Mouse (Mus musculus) C2C12 (cell line): ENCODE data around the gene Hoxa7.

Source experiments
- CTCF ChIP-seq: IDR thresholded peaks from one replicate; pipeline ENCODE4 v1.5.1; 2011; ENCODE audit not compliant: control insufficient read depth, insufficient read depth, insufficient read length
- FOSL1 ChIP-seq: IDR thresholded peaks from one replicate; pipeline ENCODE4 v1.8.0; 2011; ENCODE audit warnings: mild to moderate bottlenecking, low read length; ENCODE audit not compliant: poor library complexity, insufficient read depth, severe bottlenecking
- MYOD1 ChIP-seq: IDR thresholded peaks from one replicate; pipeline ENCODE4 v1.6.1; 2011; ENCODE audit warnings: low read depth; ENCODE audit not compliant: control insufficient read depth, insufficient read length
- USF1 ChIP-seq: IDR thresholded peaks from one replicate; pipeline ENCODE4 v1.6.1; 2011; ENCODE audit warnings: low read depth, mild to moderate bottlenecking, control low read depth, moderate library complexity

- TF ChIP-seq CTCF (no peak), USF1 (no peak), FOSL1 (no peak), MYOD1 (no peak)
Measured at GRCm38 (mm10) chr6:52194690-52195089, 27.0 kb downstream of the Hoxa7 start.
